Mouse (Mus musculus): ENCODE results near the gene Grsf1.

DNA sequence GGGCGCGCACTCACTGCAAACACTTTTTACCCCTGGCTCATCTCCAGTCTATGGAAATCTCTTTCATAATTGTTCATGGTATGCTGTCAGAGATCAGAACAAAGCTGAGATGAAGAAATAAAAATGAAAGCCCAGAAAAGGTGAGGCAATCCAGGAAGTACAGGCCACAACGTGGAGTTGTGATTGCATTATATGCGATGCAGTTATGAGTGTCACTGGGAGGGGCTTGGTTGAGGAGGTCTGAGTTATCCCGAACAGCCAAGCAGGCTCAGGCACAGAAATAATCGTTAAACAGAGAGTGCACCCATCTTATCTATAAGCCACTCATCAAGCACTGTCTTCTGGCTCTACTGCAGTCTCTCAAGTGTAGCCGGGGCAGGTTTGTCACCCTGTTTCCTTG lies 3.0 kb upstream of the Grsf1 start:
- TF ChIP-seq GATA1 (IDR thresholded peaks at IDR 0.05; ENCODE audit: low read length) (no peak), TAL1 (IDR thresholded peaks at IDR 0.05; ENCODE audit: low read length) (no peak)

Data from erythroblast, embryonic 14.5 days (primary cell).